Mouse (Mus musculus) embryonic fibroblast, embryonic 13.5 days (primary cell): Measurements from ENCODE around the gene Pga5.

Source experiments
- CTCF ChIP-seq: IDR thresholded peaks from 2 replicates; pipeline ENCODE4 v1.5.1; 2011; ENCODE audit warnings: mild to moderate bottlenecking, control low read depth, low read length, moderate library complexity, borderline replicate concordance; ENCODE audit not compliant: insufficient read depth
- POLR2A ChIP-seq: IDR thresholded peaks from 2 replicates; pipeline ENCODE4 v1.6.1; 2011; ENCODE audit warnings: low read depth, mild to moderate bottlenecking, control low read depth, low read length, moderate library complexity

DNA sequence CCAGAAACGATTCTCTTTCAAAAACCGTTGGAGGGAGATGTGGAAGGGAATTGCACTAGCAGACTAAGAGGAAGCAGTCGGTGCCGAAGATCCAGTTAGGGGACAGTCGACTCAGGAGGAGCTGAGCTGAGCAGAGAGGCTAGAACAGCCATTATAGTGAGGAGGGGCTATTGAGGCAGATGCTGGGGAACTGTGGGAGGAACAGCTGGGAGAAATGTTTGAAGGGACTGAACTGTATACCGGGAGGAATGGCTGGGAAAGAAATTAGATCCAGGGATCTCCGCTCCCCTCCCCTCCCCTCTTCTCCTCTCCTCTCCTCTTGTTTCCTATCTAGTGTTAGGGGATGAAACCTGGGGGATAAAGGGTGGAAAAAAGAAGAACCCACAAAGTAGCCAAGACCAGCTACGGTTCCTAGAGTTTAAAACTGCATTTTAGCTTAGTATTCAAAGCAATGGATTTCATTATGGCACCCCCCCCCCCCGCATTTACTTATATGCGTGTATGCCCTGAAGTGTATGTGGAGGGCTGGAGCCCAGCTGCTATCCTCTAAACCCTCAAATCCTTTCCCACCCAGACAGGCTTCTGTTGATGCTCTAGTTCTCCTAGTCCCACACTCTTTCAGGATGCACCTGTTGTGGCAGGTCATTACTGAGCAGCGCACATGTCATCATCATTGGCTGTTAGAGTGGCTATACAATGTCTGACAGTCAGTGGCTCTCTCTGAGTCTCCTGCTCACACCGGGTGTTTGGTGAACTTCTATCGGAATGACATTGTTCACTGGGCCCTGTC, 37.1 kb downstream of the Pga5 start:
- TF ChIP-seq CTCF (no peak), POLR2A (no peak)
